Comparison of ENCODE assay signal across 8 mouse cellular contexts in the genomic region with DNA sequence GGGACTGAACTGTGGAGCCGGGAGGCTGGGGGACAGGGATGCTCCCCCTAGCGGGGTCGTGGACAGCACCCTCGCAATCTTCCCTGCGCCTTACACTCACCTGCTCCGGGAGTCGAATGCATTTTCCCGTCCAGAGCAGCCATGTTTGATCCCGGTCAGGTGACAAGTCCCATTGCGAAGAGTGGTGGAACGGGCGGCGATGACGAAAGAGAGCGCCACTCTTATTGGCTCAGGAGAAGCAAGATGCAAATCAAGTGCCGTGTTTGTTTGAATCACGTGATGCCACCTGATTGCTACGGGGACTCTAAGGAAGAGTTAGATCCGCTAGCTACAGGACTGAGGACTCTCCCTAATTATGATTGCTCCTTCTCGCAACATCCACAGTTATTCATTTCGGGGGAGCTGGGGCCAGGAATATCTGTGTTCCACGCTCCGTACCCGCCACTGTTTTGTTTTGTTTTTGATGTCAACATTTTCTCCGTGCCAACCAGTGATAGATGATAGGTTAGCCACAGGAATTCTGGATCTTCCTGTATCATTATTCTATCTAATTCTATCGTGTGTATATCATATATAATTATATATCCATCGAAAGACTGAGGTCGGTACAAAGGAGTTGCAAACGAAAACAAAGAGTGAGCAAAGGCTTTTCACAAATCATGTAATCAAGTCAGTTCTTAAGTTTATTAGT. TPM values are rescaled to one million over a fixed set of nuclear protein-coding genes. Genes with fewer than 3 reads are reported as not detected.
DNase-seq lines count a peak whose midpoint lies in the region; ATAC-seq lines count a peak whose summit lies in the region.

A gene (minus strand): TSS at position 179 of the 691 bp plus-strand sequence.

- under 1% methylated on average over 29 of the region's 29 CpGs for WGBS in hindbrain, embryonic 12.5 days

- H3K27me3 ChIP-seq in hindbrain, embryonic 12.5 days: no peaks in the 10 kb centered on the region

- H3K9me3 ChIP-seq in hindbrain, embryonic 12.5 days (replicated peaks): no peaks in the 10 kb centered on the region

- H3K4me1 ChIP-seq in hindbrain, embryonic 12.5 days: peaks cover 14% of the 10 kb centered on the region

- peak within 1 kb of the TSS; percentile 60 for H3K4me3 ChIP-seq in hindbrain, embryonic 12.5 days

- DNase-seq in NIH3T3 (ENCODE audit: low read depth): peak; percentile 96
- peak; percentile 93 to 96 for DNase-seq in cerebellum, postnatal 10 days
- peak; percentile 92 for DNase-seq in frontal cortex, postnatal 10 days (ENCODE audit: low spot score in 2 of 2)
- peak; percentile 86 to 96 for DNase-seq in layer of hippocampus, postnatal 14 days (ENCODE audit: low spot score in 2 of 2)
- peak; percentile 93 for DNase-seq in lung, postnatal 14 days
- peak; percentile 90 for DNase-seq in retina, adult 2 months (ENCODE audit: low read depth, low spot score)
- peak; percentile 84 to 91 for DNase-seq in thymus, postnatal 36 days

- ATAC-seq in hindbrain, embryonic 12.5 days (ENCODE audit: low FRiP score): peak; percentile 96

- H3K36me3 ChIP-seq in hindbrain, embryonic 12.5 days: peaks cover 5% of the 10 kb centered on the region; the same call in 1 of the 2 replicates

- H3K4me2 ChIP-seq in hindbrain, embryonic 12.5 days (replicated peaks): peak within 1 kb of the TSS; percentile 76

- H3K27ac ChIP-seq in hindbrain, embryonic 12.5 days: peak within 1 kb of the TSS; percentile 53

- H3K9ac ChIP-seq in hindbrain, embryonic 12.5 days: peak within 1 kb of the TSS; percentile 65

RNA-seq across cellular contexts. Expression of the gene that starts here (rescaled TPM):
- polyA plus RNA-seq in hindbrain, embryonic 12.5 days (2016; fragmentation: Nextera tagmentation; extraction: Ambion mirVana): 15.0 and 15.8 TPM in 2 replicates
- 10 to 100 TPM; 27.0 to 30.0 TPM for total RNA-seq in layer of hippocampus, postnatal 14 days (2021)

Comparison
In these comparisons a context has a peak if more than half of its experiments do, and no peak if none do; other contexts are left out.
1. Peak in every context shown above with its lines: DNase-seq, ATAC-seq, H3K4me3 ChIP-seq and H3K27ac ChIP-seq.